Mouse (Mus musculus): ENCODE measurements around the gene Slc25a30.

- TF ChIP-seq TCF12 (IDR thresholded peaks at IDR 0.05; ENCODE audit: low read depth, low read length) (no peak), KAT2A (IDR thresholded peaks at IDR 0.05; ENCODE audit: insufficient replicate concordance, low read length) (no peak), POLR2A (IDR thresholded peaks at IDR 0.05; ENCODE audit: low read depth, low read length) (no peak), CTCF (conservative IDR thresholded peaks at IDR 0.05 in 1 of 2, IDR thresholded peaks at IDR 0.05 in 1 of 2; ENCODE audit: low read depth in 2 of 2, low read length in 2 of 2) (no peak), GABPA (IDR thresholded peaks at IDR 0.05; ENCODE audit: insufficient replicate concordance, low read depth, low read length) (no peak), MAZ (IDR thresholded peaks at IDR 0.05; ENCODE audit: low read depth, low read length) (no peak), JUN (IDR thresholded peaks at IDR 0.05; ENCODE audit: insufficient read depth, low read depth, low read length) (no peak), ZNF384 (IDR thresholded peaks at IDR 0.05; ENCODE audit: low read depth, low read length) (no peak), TBP (conservative IDR thresholded peaks at IDR 0.05; ENCODE audit: low read depth, low read length) (no peak), ETS1 (conservative IDR thresholded peaks at IDR 0.05; ENCODE audit: low read depth, low read length) (no peak), EP300 (IDR thresholded peaks at IDR 0.05; ENCODE audit: low read length) (no peak), E2F4 (IDR thresholded peaks at IDR 0.05; ENCODE audit: insufficient replicate concordance, low read depth, low read length) (no peak), NELFE (IDR thresholded peaks at IDR 0.05; ENCODE audit: low read depth, low read length) (no peak)
Observed at GRCm38 (mm10) chr14:75776637-75777036, 10.2 kb downstream of the Slc25a30 start.
